Mouse (Mus musculus) MEL (cell line): ENCODE results near the gene Adam1b. TPM values are rescaled to one million over a fixed set of nuclear protein-coding genes. Genes with fewer than 3 reads are reported as not detected.

Experiments used
- DNase-seq: peaks from one replicate; pipeline ENCODE4 v3.0.0; 2011; ENCODE audit warnings: low read depth, low spot score
- H3K27ac ChIP-seq: 2 replicates; pipeline ENCODE4 v1.5.1; 2012; ENCODE audit warnings: low read depth, mild to moderate bottlenecking, control low read depth, low read length, moderate library complexity; ENCODE audit not compliant: control insufficient read depth
- H3K27me3 ChIP-seq, 2 experiments: fragments of 150-350 bp in 1 of 2; sonication (generic) in 1 of 2; 2 replicates each; pipeline ENCODE4 v1.6.1; 2012; ENCODE audit warnings: low read length in 2 of 2, mild to moderate bottlenecking in 2 of 2, improper control_type of control experiment in 1 of 2, moderate library complexity in 1 of 2; ENCODE audit not compliant: insufficient read depth in 2 of 2, control insufficient read depth in 1 of 2
- H3K36me3 ChIP-seq, 2 experiments: 2 replicates each; pipeline ENCODE4 v1.6.1; 2012 to 2014; ENCODE audit warnings: low read length in 2 of 2, improper control_type of control experiment in 1 of 2, inconsistent platforms in 1 of 2, mild to moderate bottlenecking in 1 of 2; ENCODE audit not compliant: insufficient read depth in 2 of 2, control insufficient read depth in 1 of 2
- H3K4me1 ChIP-seq, 2 experiments: fragments of 150-350 bp in 1 of 2; sonication (generic) in 1 of 2; 2 replicates each; pipeline ENCODE4 v1.6.1; 2012; ENCODE audit warnings: low read length in 2 of 2, improper control_type of control experiment in 1 of 2, mild to moderate bottlenecking in 1 of 2; ENCODE audit not compliant: insufficient read depth in 2 of 2, control insufficient read depth in 1 of 2
- H3K4me3 ChIP-seq, 2 experiments: fragments of 150-350 bp in 1 of 2; sonication (generic) in 1 of 2; 2 replicates each; pipeline ENCODE4 v1.5.1; 2012; ENCODE audit warnings: low read depth in 2 of 2, low read length in 2 of 2, mild to moderate bottlenecking in 2 of 2, moderate library complexity in 2 of 2, control low read depth in 1 of 2, improper control_type of control experiment in 1 of 2; ENCODE audit not compliant: control insufficient read depth in 1 of 2, insufficient read depth in 1 of 2
- H3K79me2 ChIP-seq: 2 replicates; pipeline ENCODE4 v1.6.1; 2012; ENCODE audit warnings: mild to moderate bottlenecking, low read length, moderate library complexity; ENCODE audit not compliant: control insufficient read depth, poor library complexity, insufficient read depth
- H3K9ac ChIP-seq: 2 replicates; pipeline ENCODE4 v1.6.1; 2012; ENCODE audit warnings: low read depth, mild to moderate bottlenecking, control low read depth, low read length, moderate library complexity; ENCODE audit not compliant: control insufficient read depth, poor library complexity, severe bottlenecking
- H3K9me3 ChIP-seq: fragments of 150-350 bp; sonication (generic); replicated peaks from 2 replicates; pipeline ENCODE4 v1.6.1; 2012; ENCODE audit warnings: mild to moderate bottlenecking, low read length, improper control_type of control experiment, moderate library complexity; ENCODE audit not compliant: insufficient read depth
- CHD1 ChIP-seq: IDR thresholded peaks from 2 replicates; pipeline ENCODE4 v1.6.1; 2012; ENCODE audit warnings: low read depth, mild to moderate bottlenecking, inconsistent platforms, low read length, improper control_type of control experiment
- CTCF ChIP-seq, 3 experiments: IDR thresholded peaks in 2 of 3; conservative IDR thresholded peaks in 1 of 3; 2 replicates each; pipeline ENCODE4 v1.5.1; 2011 to 2012; ENCODE audit warnings: low read length in 3 of 3, low read depth in 2 of 3, mild to moderate bottlenecking in 2 of 3, improper control_type of control experiment in 1 of 3, inconsistent platforms in 1 of 3, mixed read lengths in 1 of 3, moderate library complexity in 1 of 3; ENCODE audit not compliant: control insufficient read depth in 1 of 3, insufficient read depth in 1 of 3, poor library complexity in 1 of 3, severe bottlenecking in 1 of 3
- EP300 ChIP-seq, 2 experiments: IDR thresholded peaks; 2 replicates each; pipeline ENCODE4 v1.6.1; 2011; ENCODE audit warnings: improper control_type of control experiment in 2 of 2, low read length in 2 of 2, low read depth in 1 of 2, mild to moderate bottlenecking in 1 of 2
- JUND ChIP-seq: IDR thresholded peaks from 2 replicates; pipeline ENCODE4 v1.6.1; 2011; ENCODE audit warnings: low read depth, mild to moderate bottlenecking, improper control_type of control experiment, low read length
- KAT2A ChIP-seq: conservative IDR thresholded peaks from 2 replicates; pipeline ENCODE4 v1.6.1; 2012; ENCODE audit warnings: low read depth, low read length, improper control_type of control experiment, inconsistent platforms
- MAX ChIP-seq: IDR thresholded peaks from 2 replicates; pipeline ENCODE4 v1.6.1; 2011; ENCODE audit warnings: low read length, improper control_type of control experiment
- MAZ ChIP-seq: IDR thresholded peaks from 2 replicates; pipeline ENCODE4 v1.6.1; 2012; ENCODE audit warnings: low read depth, mild to moderate bottlenecking, inconsistent platforms, low read length, improper control_type of control experiment
- MEF2A ChIP-seq: IDR thresholded peaks from 2 replicates; pipeline ENCODE4 v1.6.1; 2014; ENCODE audit warnings: low read depth, mild to moderate bottlenecking, inconsistent platforms, low read length, improper control_type of control experiment; ENCODE audit not compliant: poor library complexity, insufficient replicate concordance, severe bottlenecking; ENCODE audit errors: extremely low read depth
- MXI1 ChIP-seq: IDR thresholded peaks from 2 replicates; pipeline ENCODE4 v1.6.1; 2011; ENCODE audit warnings: mild to moderate bottlenecking, low read depth, low read length, improper control_type of control experiment
- POLR2A ChIP-seq, 2 experiments: IDR thresholded peaks; 2 replicates each; pipeline ENCODE4 v1.6.1; 2011 to 2012; ENCODE audit warnings: low read length in 2 of 2, mild to moderate bottlenecking in 2 of 2, control low read depth in 1 of 2, improper control_type of control experiment in 1 of 2, low read depth in 1 of 2, moderate library complexity in 1 of 2; ENCODE audit not compliant: control insufficient read depth in 1 of 2, insufficient read depth in 1 of 2, poor library complexity in 1 of 2
- POLR2AphosphoS2 ChIP-seq: IDR thresholded peaks from 2 replicates; pipeline ENCODE4 v1.6.1; 2011; ENCODE audit warnings: low read length, improper control_type of control experiment
- POLR2AphosphoS5 ChIP-seq: IDR thresholded peaks from 2 replicates; pipeline ENCODE4 v1.6.1; 2012; ENCODE audit warnings: low read depth, borderline replicate concordance, mild to moderate bottlenecking, inconsistent platforms, low read length, moderate library complexity, mixed read lengths
- RCOR1 ChIP-seq: IDR thresholded peaks from 2 replicates; pipeline ENCODE4 v1.6.1; 2012; ENCODE audit warnings: low read depth, mild to moderate bottlenecking, inconsistent platforms, low read length, improper control_type of control experiment
- TAL1 ChIP-seq: IDR thresholded peaks from 2 replicates; pipeline ENCODE4 v1.6.1; 2012; ENCODE audit warnings: mild to moderate bottlenecking, inconsistent platforms, low read length, moderate library complexity, mixed read lengths
- TCF12 ChIP-seq: IDR thresholded peaks from 2 replicates; pipeline ENCODE4 v1.6.1; 2014; ENCODE audit warnings: low read depth, mild to moderate bottlenecking, inconsistent platforms, low read length, improper control_type of control experiment, moderate library complexity
- USF1 ChIP-seq: IDR thresholded peaks from 2 replicates; pipeline ENCODE4 v1.6.1; 2014; ENCODE audit warnings: low read depth, mild to moderate bottlenecking, inconsistent platforms, low read length, improper control_type of control experiment, moderate library complexity
- ZC3H11A ChIP-seq: IDR thresholded peaks from 2 replicates; pipeline ENCODE4 v1.6.1; 2012; ENCODE audit warnings: low read depth, mild to moderate bottlenecking, inconsistent platforms, low read length, improper control_type of control experiment
- ZMIZ1 ChIP-seq: IDR thresholded peaks from 2 replicates; pipeline ENCODE4 v1.6.1; 2012; ENCODE audit warnings: low read depth, mild to moderate bottlenecking, inconsistent platforms, low read length, improper control_type of control experiment, moderate library complexity
- ZNF384 ChIP-seq: IDR thresholded peaks from 2 replicates; pipeline ENCODE4 v1.6.1; 2012; ENCODE audit warnings: low read depth, mild to moderate bottlenecking, inconsistent platforms, low read length, improper control_type of control experiment
- polyA plus RNA-seq, 2 experiments: library from polyadenylated mRNA; stranded (reverse) in 1 of 2; unstranded in 1 of 2; fragments of >175 nt in 1 of 2; fragments of >200 nt in 1 of 2; gene quantifications; 2 replicates each; pipeline versions ENCODE4 v1.2.1 to v1.2.4; 2012; ENCODE audit warnings: low replicate concordance in 2 of 2, low read depth in 1 of 2; ENCODE audit not compliant: insufficient read length in 2 of 2, insufficient read depth in 1 of 2, missing spikeins in 1 of 2
- total RNA-seq: library from RNA; depleted of rRNA; stranded (reverse); fragments of 300-350 nt; gene quantifications from 2 replicates; pipeline ENCODE4 v1.2.3, GENCODE M21; 2012

The Adam1b gene
- total and polyA plus RNA-seq, 3 experiments = 0.06 TPM; not detected in 2

GRCm38 (mm10) chr5:121543370-121543769 is 40.1 kb upstream of the Adam1b start:
- H3K36me3 ChIP-seq = peaks cover 2 to 25% of the 10 kb centered on the region in 2 experiments; a peak in 3 of 4 replicates
- H3K27me3 ChIP-seq = no peaks in the 10 kb centered on the region
- DNase-seq = no peak
- no peak overlapping the region for H3K27ac ChIP-seq
- H3K4me1 ChIP-seq = peaks cover 4 to 12% of the 10 kb centered on the region in 2 experiments
- no peak overlapping the region for H3K4me3 ChIP-seq
- no peak overlapping the region for H3K9ac ChIP-seq
- H3K9me3 ChIP-seq = no peaks in the 10 kb centered on the region
- H3K79me2 ChIP-seq = peaks cover 44% of the 10 kb centered on the region
- peak; percentile 75 for TF ChIP-seq ZNF384
- no peak for TF ChIP-seq POLR2AphosphoS5
- TF ChIP-seq USF1 = no peak
- no peak for TF ChIP-seq MEF2A
- TF ChIP-seq JUND = no peak
- no peak for TF ChIP-seq POLR2AphosphoS2

- H3K9ac ChIP-seq = no peak overlapping the region
- no peaks in the 10 kb centered on the region for H3K9me3 ChIP-seq
- TF ChIP-seq RCOR1 (peak; percentile 89), MAX (peak; percentile 16; the same call in 1 of the 2 replicates), MXI1 (no peak), EP300 (IDR thresholded peaks at IDR 0.05; ENCODE audit: low read depth in 1 of 2, low read length in 2 of 2) (no peak), KAT2A (no peak), POLR2A (IDR thresholded peaks at IDR 0.05; ENCODE audit: control insufficient read depth in 1 of 2, insufficient read depth in 1 of 2, low read depth in 1 of 2, low read length in 2 of 2, poor library complexity in 1 of 2) (no peak), TCF12 (no peak), CTCF (IDR thresholded peaks at IDR 0.05 in 2 of 3, conservative IDR thresholded peaks at IDR 0.05 in 1 of 3; ENCODE audit: control insufficient read depth in 1 of 3, insufficient read depth in 1 of 3, low read depth in 2 of 3, low read length in 3 of 3, poor library complexity in 1 of 3, severe bottlenecking in 1 of 3) (peak in 1 of 3 experiments; percentile 13; a peak in 1 of 6 replicates)
- peak; percentile 22 for DNase-seq
- no peak overlapping the region for H3K4me3 ChIP-seq
- peaks cover 44% of the 10 kb centered on the region for H3K79me2 ChIP-seq
- peaks cover 4 to 7% of the 10 kb centered on the region in 2 experiments for H3K4me1 ChIP-seq
- H3K36me3 ChIP-seq = peaks cover 10 to 18% of the 10 kb centered on the region in 2 experiments
- no peak overlapping the region for H3K27ac ChIP-seq
- no peaks in the 10 kb centered on the region for H3K27me3 ChIP-seq
Observed at GRCm38 (mm10) chr5:121541235-121541634, 38.0 kb upstream of the Adam1b start.

- no peak for DNase-seq
- Histone ChIP-seq H3K4me1 (peaks cover 4 to 7% of the 10 kb centered on the region in 2 experiments), H3K79me2 (peaks cover 36% of the 10 kb centered on the region), H3K4me3 (no peak overlapping the region), H3K9ac (no peak overlapping the region), H3K36me3 (peaks cover 10 to 18% of the 10 kb centered on the region in 2 experiments), H3K9me3 (no peaks in the 10 kb centered on the region), H3K27me3 (no peaks in the 10 kb centered on the region), H3K27ac (no peak overlapping the region)
- TF ChIP-seq JUND (no peak), MAZ (no peak), ZC3H11A (no peak), POLR2AphosphoS5 (no peak), ZMIZ1 (no peak), ZNF384 (no peak), TAL1 (no peak), CHD1 (no peak)
Observed at GRCm38 (mm10) chr5:121540066-121540465, 36.8 kb upstream of the Adam1b start.
